Mouse (Mus musculus): Measurements from ENCODE around the gene Zdhhc6. TPM values are rescaled to one million over a fixed set of nuclear protein-coding genes. Genes with fewer than 3 reads are reported as not detected.
A peak's percentile ranks its signal among the peaks of the same experiment; 100 is the strongest.

The Zdhhc6 gene
- polyA plus RNA-seq (2014; fragmentation: Nextera tagmentation; extraction: Ambion mirVana), result 104 and 105 TPM in 2 replicates

GRCm38 (mm10) chr19:55315452-55316108 is at the start of gene Zdhhc6:
Gene Zdhhc6 (minus strand): TSS chr19:55316032.
- H3K9ac ChIP-seq (ENCODE audit: low read length), result peak within 1 kb of the TSS; percentile 80
- peak within 1 kb of the TSS; percentile 88 for H3K4me3 ChIP-seq (ENCODE audit: low read depth, low read length)
- ATAC-seq (ENCODE audit: insufficient read depth, low FRiP score, low TSS enrichment) (peak; percentile 70), DNase-seq (ENCODE audit: low spot score) (peak; percentile 87)
- H3K4me1 ChIP-seq (ENCODE audit: control insufficient read depth, insufficient read depth, low read length), result peaks cover 7% of the 10 kb centered on the region; the same call in 1 of the 2 replicates
- H3K9me3 ChIP-seq (ENCODE audit: control insufficient read depth, low read length), result no peaks in the 10 kb centered on the region
- H3K4me2 ChIP-seq (ENCODE audit: low read depth), result peak within 1 kb of the TSS; percentile 87
- H3K27me3 ChIP-seq (ENCODE audit: control insufficient read depth, insufficient read depth, low read length), result no peaks in the 10 kb centered on the region
- peak within 1 kb of the TSS; percentile 70 for H3K27ac ChIP-seq (ENCODE audit: low read depth, low read length)
- H3K36me3 ChIP-seq (ENCODE audit: control insufficient read depth, insufficient read depth, low read length), result peaks cover under 1% of the 10 kb centered on the region; the same call in 1 of the 2 replicates
- under 1% methylated on average over 60 of the region's 60 CpGs for WGBS

GRCm38 (mm10) chr19:55362606-55363005 is 46.8 kb upstream of the Zdhhc6 start:
- Histone ChIP-seq H3K9ac (ENCODE audit: low read length) (no peak overlapping the region), H3K36me3 (ENCODE audit: control insufficient read depth, insufficient read depth, low read length) (no peaks in the 10 kb centered on the region), H3K4me1 (ENCODE audit: control insufficient read depth, insufficient read depth, low read length) (no peaks in the 10 kb centered on the region), H3K4me2 (ENCODE audit: low read depth) (no peak overlapping the region), H3K27me3 (ENCODE audit: control insufficient read depth, insufficient read depth, low read length) (no peaks in the 10 kb centered on the region), H3K4me3 (ENCODE audit: low read depth, low read length) (no peak overlapping the region), H3K27ac (ENCODE audit: low read depth, low read length) (no peak overlapping the region), H3K9me3 (ENCODE audit: control insufficient read depth, low read length) (no peaks in the 10 kb centered on the region)
- 96% methylated on average over 9 of the region's 9 CpGs for WGBS
- ATAC-seq (ENCODE audit: insufficient read depth, low FRiP score, low TSS enrichment) (no peak), DNase-seq (ENCODE audit: low spot score) (no peak)

- whole genome bisulfite sequencing, result 77% methylated on average over 9 of the region's 9 CpGs
- ATAC-seq (ENCODE audit: insufficient read depth, low FRiP score, low TSS enrichment) (no peak), DNase-seq (ENCODE audit: low spot score) (no peak)
- Histone ChIP-seq H3K9me3 (ENCODE audit: control insufficient read depth, low read length) (no peaks in the 10 kb centered on the region), H3K9ac (ENCODE audit: low read length) (no peak overlapping the region), H3K27ac (ENCODE audit: low read depth, low read length) (no peak overlapping the region), H3K36me3 (ENCODE audit: control insufficient read depth, insufficient read depth, low read length) (no peaks in the 10 kb centered on the region), H3K27me3 (ENCODE audit: control insufficient read depth, insufficient read depth, low read length) (no peaks in the 10 kb centered on the region), H3K4me3 (ENCODE audit: low read depth, low read length) (no peak overlapping the region), H3K4me1 (ENCODE audit: control insufficient read depth, insufficient read depth, low read length) (no peaks in the 10 kb centered on the region), H3K4me2 (ENCODE audit: low read depth) (no peak overlapping the region)
Measured at GRCm38 (mm10) chr19:55350673-55351378, 35.0 kb upstream of the Zdhhc6 start.

GRCm38 (mm10) chr19:55348187-55348586 is 32.4 kb upstream of the Zdhhc6 start:
- no peak overlapping the region for H3K4me3 ChIP-seq (ENCODE audit: low read depth, low read length)
- DNase-seq (ENCODE audit: low spot score) (no peak), ATAC-seq (ENCODE audit: insufficient read depth, low FRiP score, low TSS enrichment) (no peak)
- no peak overlapping the region for H3K27ac ChIP-seq (ENCODE audit: low read depth, low read length)
- H3K9ac ChIP-seq (ENCODE audit: low read length), result no peak overlapping the region
- no peaks in the 10 kb centered on the region for H3K36me3 ChIP-seq (ENCODE audit: control insufficient read depth, insufficient read depth, low read length)
- no peaks in the 10 kb centered on the region for H3K4me1 ChIP-seq (ENCODE audit: control insufficient read depth, insufficient read depth, low read length)
- no peak overlapping the region for H3K4me2 ChIP-seq (ENCODE audit: low read depth)
- WGBS, result 92% methylated on average over 3 of the region's 3 CpGs
- H3K27me3 ChIP-seq (ENCODE audit: control insufficient read depth, insufficient read depth, low read length), result no peaks in the 10 kb centered on the region
- no peaks in the 10 kb centered on the region for H3K9me3 ChIP-seq (ENCODE audit: control insufficient read depth, low read length)

DNA sequence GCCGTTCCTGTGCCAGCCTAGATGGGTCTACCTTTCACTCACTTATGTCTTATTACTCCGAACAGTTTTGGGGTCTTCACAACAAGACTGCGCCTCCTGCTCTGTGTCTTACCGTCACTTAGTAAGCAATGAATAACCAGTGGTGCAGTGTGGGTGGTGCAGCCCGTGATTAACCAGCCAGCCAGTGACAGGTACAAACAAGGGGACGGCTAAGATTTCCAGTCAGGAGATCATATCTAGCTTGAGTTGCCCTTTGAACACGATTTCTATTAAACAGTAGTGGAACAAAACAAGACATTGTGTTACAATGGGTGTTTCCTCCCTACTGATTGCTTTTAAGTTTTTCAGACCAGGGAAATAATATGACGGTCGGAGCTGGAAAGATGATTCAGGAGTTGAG is 27.4 kb upstream of the Zdhhc6 start:
- no peaks in the 10 kb centered on the region for H3K9me3 ChIP-seq (ENCODE audit: control insufficient read depth, low read length)
- WGBS, result 88% methylated on average over 9 of the region's 9 CpGs
- no peaks in the 10 kb centered on the region for H3K4me1 ChIP-seq (ENCODE audit: control insufficient read depth, insufficient read depth, low read length)
- no peaks in the 10 kb centered on the region for H3K27me3 ChIP-seq (ENCODE audit: control insufficient read depth, insufficient read depth, low read length)
- H3K36me3 ChIP-seq (ENCODE audit: control insufficient read depth, insufficient read depth, low read length), result no peaks in the 10 kb centered on the region
- H3K4me2 ChIP-seq (ENCODE audit: low read depth), result no peak overlapping the region
- H3K27ac ChIP-seq (ENCODE audit: low read depth, low read length), result no peak overlapping the region
- DNase-seq (ENCODE audit: low spot score) (no peak), ATAC-seq (ENCODE audit: insufficient read depth, low FRiP score, low TSS enrichment) (no peak)
- H3K4me3 ChIP-seq (ENCODE audit: low read depth, low read length), result no peak overlapping the region
- no peak overlapping the region for H3K9ac ChIP-seq (ENCODE audit: low read length)

DNA sequence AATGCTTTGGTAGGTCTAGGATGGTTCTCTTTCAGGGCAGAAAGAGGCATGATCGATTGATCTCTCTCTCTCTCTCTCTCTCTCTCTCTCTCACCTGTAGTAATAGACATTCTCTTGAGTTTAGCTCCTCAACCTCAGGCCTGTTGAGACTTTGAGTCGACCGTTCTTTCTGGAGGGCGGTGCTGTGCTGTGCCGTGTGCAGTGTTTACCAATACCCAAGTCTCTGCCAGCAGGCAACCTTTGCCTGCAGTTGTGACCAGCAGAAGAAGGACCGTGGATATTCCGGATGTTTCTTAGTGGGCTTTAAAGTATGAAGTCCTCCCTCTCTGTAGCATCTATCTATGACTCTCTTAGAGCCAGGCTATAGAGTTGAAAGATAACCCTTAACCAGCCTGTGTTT is 26.6 kb upstream of the Zdhhc6 start:
- DNase-seq (ENCODE audit: low spot score), result no peak
- Histone ChIP-seq H3K9ac (ENCODE audit: low read length) (no peak overlapping the region), H3K4me1 (ENCODE audit: control insufficient read depth, insufficient read depth, low read length) (no peaks in the 10 kb centered on the region), H3K4me3 (ENCODE audit: low read depth, low read length) (no peak overlapping the region), H3K4me2 (ENCODE audit: low read depth) (no peak overlapping the region), H3K9me3 (ENCODE audit: control insufficient read depth, low read length) (no peaks in the 10 kb centered on the region), H3K36me3 (ENCODE audit: control insufficient read depth, insufficient read depth, low read length) (no peaks in the 10 kb centered on the region), H3K27ac (ENCODE audit: low read depth, low read length) (no peak overlapping the region), H3K27me3 (ENCODE audit: control insufficient read depth, insufficient read depth, low read length) (no peaks in the 10 kb centered on the region)
- ATAC-seq (ENCODE audit: insufficient read depth, low FRiP score, low TSS enrichment), result no peak
- WGBS, result 93% methylated on average over 7 of the region's 7 CpGs

DNA sequence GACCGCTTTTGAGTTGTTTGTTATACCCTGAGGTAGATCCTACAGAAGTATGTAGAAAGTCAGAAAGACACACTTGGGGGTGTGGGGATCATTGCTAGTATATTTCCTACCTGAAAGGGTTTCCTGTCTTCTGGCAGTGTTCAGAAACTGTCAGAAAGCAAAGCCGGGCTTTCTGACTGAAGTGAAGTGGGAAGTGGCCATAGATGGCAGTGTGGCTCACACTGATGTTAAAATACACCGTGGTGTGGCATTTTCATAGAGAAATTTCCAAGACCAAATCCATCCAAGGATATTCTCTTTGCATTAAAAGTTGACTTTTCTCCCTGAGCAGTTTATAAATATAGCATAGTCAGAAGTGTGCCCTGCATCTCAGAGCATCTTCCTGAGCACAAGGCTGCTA is 25.5 kb upstream of the Zdhhc6 start:
- Histone ChIP-seq H3K4me2 (ENCODE audit: low read depth) (no peak overlapping the region), H3K27ac (ENCODE audit: low read depth, low read length) (no peak overlapping the region), H3K36me3 (ENCODE audit: control insufficient read depth, insufficient read depth, low read length) (no peaks in the 10 kb centered on the region), H3K4me1 (ENCODE audit: control insufficient read depth, insufficient read depth, low read length) (no peaks in the 10 kb centered on the region), H3K4me3 (ENCODE audit: low read depth, low read length) (no peak overlapping the region), H3K9ac (ENCODE audit: low read length) (no peak overlapping the region), H3K27me3 (ENCODE audit: control insufficient read depth, insufficient read depth, low read length) (no peaks in the 10 kb centered on the region), H3K9me3 (ENCODE audit: control insufficient read depth, low read length) (no peaks in the 10 kb centered on the region)
- WGBS, result 89% methylated on average over 3 of the region's 3 CpGs
- DNase-seq (ENCODE audit: low spot score) (no peak), ATAC-seq (ENCODE audit: insufficient read depth, low FRiP score, low TSS enrichment) (no peak)

GRCm38 (mm10) chr19:55340521-55340920 is 24.7 kb upstream of the Zdhhc6 start:
- Histone ChIP-seq H3K27ac (ENCODE audit: low read depth, low read length) (no peak overlapping the region), H3K4me1 (ENCODE audit: control insufficient read depth, insufficient read depth, low read length) (no peaks in the 10 kb centered on the region), H3K4me2 (ENCODE audit: low read depth) (no peak overlapping the region), H3K4me3 (ENCODE audit: low read depth, low read length) (no peak overlapping the region), H3K9me3 (ENCODE audit: control insufficient read depth, low read length) (no peaks in the 10 kb centered on the region), H3K9ac (ENCODE audit: low read length) (no peak overlapping the region), H3K27me3 (ENCODE audit: control insufficient read depth, insufficient read depth, low read length) (no peaks in the 10 kb centered on the region), H3K36me3 (ENCODE audit: control insufficient read depth, insufficient read depth, low read length) (no peaks in the 10 kb centered on the region)
- ATAC-seq (ENCODE audit: insufficient read depth, low FRiP score, low TSS enrichment), result no peak
- no peak for DNase-seq (ENCODE audit: low spot score)
- WGBS, result 90% methylated on average over 6 of the region's 6 CpGs

DNA sequence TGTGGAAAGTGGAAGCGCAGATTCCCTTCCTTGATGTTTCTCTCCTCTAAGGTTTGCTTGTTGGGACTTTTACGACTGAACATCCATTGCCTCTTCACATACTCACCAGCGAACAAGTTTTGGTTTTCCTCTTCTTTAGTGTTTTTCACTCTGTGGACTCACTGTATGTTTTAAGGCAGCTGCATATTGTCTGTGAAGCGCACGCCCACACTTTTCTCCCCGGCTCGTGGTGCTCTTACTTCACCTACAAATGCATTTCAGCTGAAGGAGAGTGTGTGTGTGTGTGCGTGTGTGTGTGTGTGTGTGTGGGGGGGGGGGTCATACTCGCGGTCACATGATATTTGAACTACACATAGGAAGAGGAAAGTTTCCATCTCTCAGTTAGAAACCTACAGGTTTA is 21.8 kb upstream of the Zdhhc6 start:
- H3K4me3 ChIP-seq (ENCODE audit: low read depth, low read length), result no peak overlapping the region
- ATAC-seq (ENCODE audit: insufficient read depth, low FRiP score, low TSS enrichment) (no peak), DNase-seq (ENCODE audit: low spot score) (no peak)
- H3K4me2 ChIP-seq (ENCODE audit: low read depth), result no peak overlapping the region
- no peaks in the 10 kb centered on the region for H3K9me3 ChIP-seq (ENCODE audit: control insufficient read depth, low read length)
- no peaks in the 10 kb centered on the region for H3K4me1 ChIP-seq (ENCODE audit: control insufficient read depth, insufficient read depth, low read length)
- WGBS, result 92% methylated on average over 10 of the region's 10 CpGs
- no peak overlapping the region for H3K9ac ChIP-seq (ENCODE audit: low read length)
- no peaks in the 10 kb centered on the region for H3K27me3 ChIP-seq (ENCODE audit: control insufficient read depth, insufficient read depth, low read length)
- no peak overlapping the region for H3K27ac ChIP-seq (ENCODE audit: low read depth, low read length)
- H3K36me3 ChIP-seq (ENCODE audit: control insufficient read depth, insufficient read depth, low read length), result no peaks in the 10 kb centered on the region
